Mouse (Mus musculus) ovary, postnatal 14 days (tissue): ENCODE measurements at regions not wholly inside any gene's neighbourhood (a gene's known extent, or its start where the extent isn't known, plus 50 kb on each side); places are given as distances from the start of the nearest gene placed in this dataset.
A peak's percentile ranks its signal among the peaks of the same experiment; 100 is the strongest.

Experiments
- DNase-seq: peaks from one replicate; pipeline ENCODE4 v3.0.0; 2022; ENCODE audit warnings: low spot score

DNA sequence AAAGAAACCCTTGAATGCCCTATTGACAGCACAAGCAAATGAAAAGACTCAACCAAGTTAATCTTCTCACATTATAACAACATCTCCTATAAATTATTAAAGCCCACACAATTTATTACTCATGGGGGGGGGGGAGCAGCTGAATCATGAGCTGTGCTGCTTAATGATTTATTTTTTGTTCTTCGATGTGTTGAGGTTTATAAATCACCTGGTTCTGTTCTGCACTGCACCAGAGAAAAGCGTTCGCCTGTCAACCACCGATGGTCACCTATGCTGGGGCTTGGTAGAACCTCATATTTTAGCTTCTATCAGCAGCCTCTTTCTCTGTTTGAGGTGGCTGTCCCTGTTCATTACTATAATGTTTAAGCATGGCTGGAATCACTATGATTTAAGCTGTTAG lies 174.4 kb upstream of the Adgrl2 start:
- DNase-seq = no peak

DNA sequence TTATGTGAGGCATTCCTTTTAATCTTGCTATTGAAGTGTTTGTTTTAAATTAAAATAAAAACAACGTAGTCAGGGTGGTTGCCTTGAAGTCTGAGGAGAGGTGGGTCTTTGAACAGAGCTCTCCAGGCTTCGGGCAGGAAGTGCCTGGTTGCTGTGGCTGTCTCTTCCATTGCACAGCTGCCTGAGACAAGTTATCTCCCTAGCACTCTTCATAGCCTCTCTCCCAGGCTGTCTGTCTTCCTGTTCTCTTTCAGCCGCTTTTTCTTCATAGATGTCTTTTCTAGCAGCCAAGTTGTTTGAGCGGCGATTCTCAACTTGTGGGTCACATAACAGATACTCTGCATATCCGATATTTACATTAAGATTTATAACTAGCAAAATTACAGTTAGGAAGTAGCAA lies 173.2 kb upstream of the Adgrl2 start:
- DNase-seq = no peak

- DNase-seq = no peak
Observed at GRCm38 (mm10) chr3:149160833-149161232, 170.5 kb upstream of the Adgrl2 start.

DNA sequence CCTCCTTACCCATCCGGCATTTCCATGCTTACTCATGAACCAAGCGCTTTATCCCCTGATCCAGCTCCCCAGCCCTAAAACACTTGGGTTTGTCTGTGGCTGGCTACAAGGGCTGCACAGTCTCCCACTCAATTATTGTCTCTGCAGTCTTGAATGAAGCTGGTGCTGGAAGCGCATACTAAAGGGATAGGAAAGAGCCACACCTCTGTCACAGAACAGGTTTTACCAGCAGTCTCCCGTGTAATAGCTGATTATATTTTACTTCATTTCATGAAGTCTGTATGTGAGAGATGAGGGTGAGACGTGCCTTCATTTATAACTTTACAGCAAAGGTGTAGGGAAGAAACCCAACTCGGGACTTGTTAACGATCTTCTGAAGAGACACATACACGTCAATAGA lies 167.0 kb upstream of the Adgrl2 start:
- DNase-seq = no peak

DNA sequence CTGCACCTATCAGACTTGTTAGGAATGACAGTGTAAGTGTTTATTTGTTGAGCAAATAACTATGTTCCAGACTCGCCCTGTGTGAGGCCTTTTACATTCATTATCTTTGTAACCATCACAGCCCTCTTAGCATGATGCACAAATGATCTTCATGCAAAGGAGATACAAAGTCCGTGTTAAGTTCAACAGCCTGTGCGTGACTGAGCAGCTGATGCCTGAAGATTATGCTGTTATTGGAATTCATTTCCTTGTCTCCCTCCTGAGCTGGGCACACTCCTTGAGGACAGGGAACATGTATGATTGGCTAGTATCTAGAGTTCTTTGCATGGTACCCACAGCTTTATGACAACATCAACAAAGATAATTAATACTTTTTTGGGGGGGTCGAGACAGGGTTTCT lies 162.0 kb upstream of the Adgrl2 start:
- DNase-seq = no peak

- no peak for DNase-seq
Observed at GRCm38 (mm10) chr3:149150796-149151195, 160.4 kb upstream of the Adgrl2 start.

GRCm38 (mm10) chr3:149148608-149149007 lies 158.3 kb upstream of the Adgrl2 start:
- DNase-seq = no peak

DNA sequence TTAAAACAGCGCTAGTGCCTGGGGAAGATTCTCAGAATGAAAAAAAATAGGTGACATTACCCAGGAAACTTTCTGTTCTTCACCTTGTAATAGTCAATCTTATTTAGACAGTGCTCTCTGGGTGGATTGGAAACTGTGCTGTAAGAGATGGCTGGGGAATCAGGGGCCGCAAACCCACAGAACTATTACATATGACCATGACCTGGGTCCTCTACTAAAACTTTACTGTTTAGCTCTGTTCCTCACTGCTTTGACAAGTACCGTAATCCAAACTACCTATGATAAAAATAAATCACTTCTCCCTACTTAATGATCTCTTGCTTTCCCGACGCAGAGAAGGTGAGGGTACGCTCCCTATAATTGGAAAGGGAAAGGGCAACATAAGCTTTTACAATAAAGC lies 157.6 kb upstream of the Adgrl2 start:
- no peak for DNase-seq

DNA sequence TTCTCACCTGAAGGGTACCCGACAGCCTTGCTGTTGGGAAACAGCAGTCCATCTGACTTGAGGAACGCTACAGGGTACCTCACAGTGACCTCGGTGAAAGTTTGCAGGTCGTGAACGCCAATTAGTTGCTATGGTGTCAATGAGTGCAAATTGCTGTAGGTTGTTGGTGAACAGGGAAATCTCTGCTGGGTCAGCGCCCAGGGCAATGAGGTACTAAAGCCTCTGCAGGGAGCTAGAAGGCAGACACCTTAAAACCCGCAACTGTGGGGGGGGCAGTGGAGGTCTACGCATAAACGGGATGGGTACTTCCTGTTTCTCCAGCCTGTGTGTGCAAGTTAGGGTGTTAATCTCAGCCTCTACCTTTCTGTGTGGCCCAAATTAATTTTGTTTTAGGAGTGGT lies 156.3 kb upstream of the Adgrl2 start:
- no peak for DNase-seq

DNA sequence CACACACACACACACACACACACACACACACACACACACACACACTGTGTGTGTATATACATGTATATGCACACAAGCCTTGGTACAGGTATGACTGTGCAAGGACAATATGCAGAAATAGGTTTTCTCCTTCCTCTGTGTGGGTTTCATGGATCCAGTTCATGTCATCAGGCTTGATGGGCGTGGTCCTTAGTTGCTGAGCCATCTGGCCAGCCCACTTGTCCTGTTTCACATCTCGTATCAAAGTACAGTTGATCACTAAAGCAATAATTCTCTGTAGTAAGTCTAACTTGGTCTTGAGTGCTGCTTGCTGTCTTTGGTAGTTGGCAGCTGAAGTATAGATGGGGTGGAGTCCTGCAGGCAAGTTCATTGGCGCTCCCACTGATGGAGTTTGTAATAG lies 150.1 kb upstream of the Adgrl2 start:
- no peak for DNase-seq

DNA sequence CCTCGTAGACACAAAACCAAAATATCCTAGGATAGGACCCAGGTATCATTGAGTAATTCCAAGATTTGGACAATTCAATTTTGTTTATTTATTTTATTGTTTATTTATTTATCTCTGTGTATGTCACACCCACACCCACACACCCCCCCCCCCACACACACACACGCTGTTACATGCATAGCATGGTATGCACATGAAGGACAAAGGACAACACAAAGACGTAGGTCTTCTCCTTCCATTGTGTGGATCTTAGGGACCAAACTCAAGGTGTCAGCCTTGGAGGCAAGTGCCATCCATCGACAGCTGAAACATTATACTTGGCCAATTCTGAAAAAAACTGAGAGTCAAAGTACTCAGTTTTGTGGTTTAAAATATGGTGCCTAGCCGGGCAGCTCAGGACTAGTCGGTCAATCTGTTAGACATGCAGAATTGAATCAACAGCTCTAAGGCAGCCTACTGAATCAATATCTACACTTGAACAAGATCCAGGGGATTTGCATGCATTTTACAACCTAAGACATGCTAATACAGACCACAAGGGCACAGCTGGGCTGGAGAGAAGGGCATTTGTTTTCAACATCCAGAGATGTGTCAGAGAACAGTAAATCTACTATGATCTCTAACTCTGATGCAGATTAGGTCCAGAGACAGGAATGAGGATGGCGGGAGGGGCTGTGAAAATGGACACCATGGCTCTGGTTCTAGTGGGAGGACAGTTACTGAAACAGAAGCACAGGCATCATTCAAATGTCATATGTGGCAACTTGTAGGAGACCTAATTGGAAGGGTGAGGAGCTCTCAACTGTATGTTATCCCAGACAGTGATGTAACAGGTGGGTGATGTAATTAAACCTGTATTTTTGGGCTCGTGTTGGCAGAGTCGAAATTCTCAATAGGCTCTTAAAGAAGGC lies 143.9 kb upstream of the Adgrl2 start:
- DNase-seq = no peak

GRCm38 (mm10) chr3:149118806-149119205 lies 128.5 kb upstream of the Adgrl2 start:
- DNase-seq = no peak

- DNase-seq = no peak
Observed at GRCm38 (mm10) chr3:149117684-149118056, 127.3 kb upstream of the Adgrl2 start.

GRCm38 (mm10) chr3:149117018-149117683 lies 126.8 kb upstream of the Adgrl2 start:
- peak; percentile 7 for DNase-seq

DNA sequence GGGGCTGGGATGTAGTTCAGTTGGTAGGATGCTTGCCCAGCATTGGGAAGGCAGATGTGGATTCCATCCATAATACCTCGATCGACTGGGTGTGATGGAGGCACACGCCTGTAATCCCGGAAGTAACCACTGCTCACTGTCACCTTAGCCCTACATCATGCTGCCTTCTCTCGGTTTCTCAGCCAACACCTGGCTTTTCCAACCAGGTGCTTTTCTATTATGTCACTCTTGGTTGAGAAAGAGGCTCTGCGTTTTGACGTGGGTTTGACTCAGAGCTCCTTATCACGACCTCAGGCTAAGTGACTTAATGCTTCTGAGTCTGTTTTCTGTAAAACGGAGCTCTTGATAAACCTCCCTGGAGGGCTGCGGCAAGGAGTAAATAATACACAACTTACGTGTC lies 126.2 kb upstream of the Adgrl2 start:
- no peak for DNase-seq

DNA sequence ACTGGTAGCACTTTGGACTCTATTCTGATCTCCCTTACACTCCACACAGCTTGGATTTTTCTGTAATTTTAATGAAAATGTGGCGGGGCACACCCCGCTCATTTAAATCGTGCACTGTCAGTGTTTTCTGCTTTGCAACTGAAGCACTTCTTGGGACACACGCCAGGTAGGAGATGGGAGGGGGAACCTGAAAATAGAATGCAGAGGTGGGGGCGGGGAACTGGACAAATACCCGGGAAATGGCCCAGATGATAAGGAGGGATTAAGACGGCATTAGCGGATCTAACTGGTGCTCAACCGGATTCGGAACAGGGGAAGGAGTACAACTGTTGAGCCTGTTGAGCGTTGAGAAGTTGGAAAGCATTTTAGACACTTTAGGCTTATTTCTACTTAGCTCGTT lies 125.5 kb upstream of the Adgrl2 start:
- no peak for DNase-seq

- DNase-seq = no peak
Observed at GRCm38 (mm10) chr3:149112878-149113277, 122.5 kb upstream of the Adgrl2 start.

GRCm38 (mm10) chr3:149111529-149112439 lies 121.4 kb upstream of the Adgrl2 start:
- no peak for DNase-seq

DNA sequence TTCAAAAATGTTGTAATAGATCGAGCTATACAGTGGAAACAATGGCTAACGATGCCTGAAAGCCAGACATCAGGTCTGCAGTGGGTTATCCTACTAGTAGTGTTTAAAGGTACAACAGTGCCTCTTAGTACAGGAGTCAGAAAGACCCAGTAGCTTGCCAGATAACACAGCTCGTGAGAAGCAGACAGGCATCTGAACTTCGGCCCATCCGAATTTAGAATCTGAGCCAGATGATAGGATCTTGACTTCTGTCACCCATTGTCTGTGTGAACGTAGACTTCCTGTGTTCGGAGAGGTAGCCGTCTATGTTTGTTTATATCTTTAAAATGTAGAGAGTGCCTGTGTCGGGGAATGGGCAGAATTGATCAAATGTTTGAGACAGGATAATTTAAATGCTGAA lies 120.5 kb upstream of the Adgrl2 start:
- no peak for DNase-seq

- DNase-seq = no peak
Observed at GRCm38 (mm10) chr3:149105709-149106450, 115.5 kb upstream of the Adgrl2 start.

DNA sequence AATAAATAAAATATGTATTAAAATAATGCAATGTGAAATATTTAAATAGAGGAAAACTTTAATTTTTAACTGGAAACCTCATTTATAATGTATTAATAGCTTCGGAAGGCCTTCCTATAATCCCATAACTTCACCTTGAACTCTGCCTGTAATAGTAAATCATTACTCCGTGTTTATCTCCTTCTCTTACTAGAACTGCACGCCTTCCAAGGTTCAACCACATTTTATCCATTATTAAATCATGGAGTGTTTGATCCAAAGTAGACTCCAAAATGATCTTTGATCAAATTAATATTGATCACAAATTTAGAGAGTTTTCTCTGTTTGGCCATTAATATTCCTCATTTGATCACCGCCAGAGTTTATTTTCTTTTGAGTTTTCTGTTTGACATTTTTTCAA lies 114.8 kb upstream of the Adgrl2 start:
- DNase-seq = no peak

- no peak for DNase-seq
Observed at GRCm38 (mm10) chr3:149104080-149104479, 113.7 kb upstream of the Adgrl2 start.
